In genomic region chr14:10655842-10656241, GRCm38 (mm10) we compare ENCODE assay signal across 11 mouse cellular contexts.
DNase-seq lines count a peak whose midpoint lies in the region; ATAC-seq lines count a peak whose summit lies in the region.
"Had no signal": no experiment of that assay in that cellular context is flagged by ENCODE, and none has a peak within 500 bp of the region (broad histone marks: within the 10 kb centered on the region; RNA-seq: fewer than 3 reads in every experiment).

No protein-coding gene starts in this region.

- no peak overlapping the region for H3K9ac ChIP-seq in liver, embryonic 11.5 days (ENCODE audit: low read depth, low read length)
- H3K9ac ChIP-seq: intestine, embryonic 15.5 days; lung, embryonic 14.5 days; midbrain, embryonic 13.5 days had no signal

- no peak overlapping the region for H3K4me2 ChIP-seq in liver, embryonic 11.5 days
- H3K4me2 ChIP-seq: intestine, embryonic 15.5 days; lung, embryonic 14.5 days; midbrain, embryonic 13.5 days had no signal

- no peak overlapping the region for H3K4me3 ChIP-seq in liver, embryonic 11.5 days (ENCODE audit: low read depth, low read length)
- H3K4me3 ChIP-seq: intestine, embryonic 15.5 days; midbrain, embryonic 13.5 days had no signal

- no peaks in the 10 kb centered on the region for H3K36me3 ChIP-seq in liver, embryonic 11.5 days (ENCODE audit: control insufficient read depth, insufficient read depth, low read length)
- H3K36me3 ChIP-seq: intestine, embryonic 15.5 days; midbrain, embryonic 13.5 days had no signal

- no peaks in the 10 kb centered on the region for H3K27me3 ChIP-seq in liver, embryonic 11.5 days (replicated peaks; ENCODE audit: control insufficient read depth, insufficient read depth, low read length)
- H3K27me3 ChIP-seq: intestine, embryonic 15.5 days; midbrain, embryonic 13.5 days had no signal

- WGBS in liver, embryonic 11.5 days, result 50% methylated on average over 3 of the region's 3 CpGs

- ATAC-seq in liver, embryonic 11.5 days (replicated peaks; ENCODE audit: low FRiP score), result no peak
- ATAC-seq: intestine, embryonic 15.5 days; midbrain, embryonic 13.5 days had no signal

- DNase-seq in cerebellum, adult 9-11 months, result peak; percentile 10
- DNase-seq in cerebellum, postnatal 36 days, result no peak
- DNase-seq in testis, postnatal 14 days (ENCODE audit: low spot score), result peak; percentile 14
- DNase-seq in testis, postnatal 10 days (ENCODE audit: low spot score), result no peak
- DNase-seq in kidney, adult 11 months, result peak; percentile 26
- peak; percentile 7 for DNase-seq in skeletal muscle tissue, adult 2 months (ENCODE audit: low read depth, low spot score)
- no peak for DNase-seq in liver, embryonic 11.5 days (ENCODE audit: low spot score)
- DNase-seq in thymus, postnatal 10 days (ENCODE audit: low spot score in 2 of 2), result no peak
- DNase-seq: lung, embryonic 14.5 days had no signal

- no peaks in the 10 kb centered on the region for H3K9me3 ChIP-seq in liver, embryonic 11.5 days (ENCODE audit: control insufficient read depth, low read length)
- H3K9me3 ChIP-seq: intestine, embryonic 15.5 days; midbrain, embryonic 13.5 days had no signal

- no peak overlapping the region for H3K27ac ChIP-seq in liver, embryonic 11.5 days (ENCODE audit: low read depth, low read length)
- H3K27ac ChIP-seq: intestine, embryonic 15.5 days; midbrain, embryonic 13.5 days had no signal

- H3K4me1 ChIP-seq in liver, embryonic 11.5 days (replicated peaks; ENCODE audit: control insufficient read depth, insufficient read depth, low read length), result no peaks in the 10 kb centered on the region
- H3K4me1 ChIP-seq: intestine, embryonic 15.5 days; midbrain, embryonic 13.5 days had no signal

Comparison
In these comparisons a context has a peak if more than half of its experiments do, and no peak if none do; other contexts are left out.
1. DNase-seq: peak in cerebellum, adult 9-11 months (single experiment), testis, postnatal 14 days (single experiment), kidney, adult 11 months (single experiment) and skeletal muscle tissue, adult 2 months (single experiment); none in cerebellum, postnatal 36 days (0 of 2), testis, postnatal 10 days (single experiment), liver, embryonic 11.5 days (single experiment) and thymus, postnatal 10 days (0 of 2).